Mouse (Mus musculus): ENCODE measurements around the gene Cdca4.

Gene Cdca4

DNA sequence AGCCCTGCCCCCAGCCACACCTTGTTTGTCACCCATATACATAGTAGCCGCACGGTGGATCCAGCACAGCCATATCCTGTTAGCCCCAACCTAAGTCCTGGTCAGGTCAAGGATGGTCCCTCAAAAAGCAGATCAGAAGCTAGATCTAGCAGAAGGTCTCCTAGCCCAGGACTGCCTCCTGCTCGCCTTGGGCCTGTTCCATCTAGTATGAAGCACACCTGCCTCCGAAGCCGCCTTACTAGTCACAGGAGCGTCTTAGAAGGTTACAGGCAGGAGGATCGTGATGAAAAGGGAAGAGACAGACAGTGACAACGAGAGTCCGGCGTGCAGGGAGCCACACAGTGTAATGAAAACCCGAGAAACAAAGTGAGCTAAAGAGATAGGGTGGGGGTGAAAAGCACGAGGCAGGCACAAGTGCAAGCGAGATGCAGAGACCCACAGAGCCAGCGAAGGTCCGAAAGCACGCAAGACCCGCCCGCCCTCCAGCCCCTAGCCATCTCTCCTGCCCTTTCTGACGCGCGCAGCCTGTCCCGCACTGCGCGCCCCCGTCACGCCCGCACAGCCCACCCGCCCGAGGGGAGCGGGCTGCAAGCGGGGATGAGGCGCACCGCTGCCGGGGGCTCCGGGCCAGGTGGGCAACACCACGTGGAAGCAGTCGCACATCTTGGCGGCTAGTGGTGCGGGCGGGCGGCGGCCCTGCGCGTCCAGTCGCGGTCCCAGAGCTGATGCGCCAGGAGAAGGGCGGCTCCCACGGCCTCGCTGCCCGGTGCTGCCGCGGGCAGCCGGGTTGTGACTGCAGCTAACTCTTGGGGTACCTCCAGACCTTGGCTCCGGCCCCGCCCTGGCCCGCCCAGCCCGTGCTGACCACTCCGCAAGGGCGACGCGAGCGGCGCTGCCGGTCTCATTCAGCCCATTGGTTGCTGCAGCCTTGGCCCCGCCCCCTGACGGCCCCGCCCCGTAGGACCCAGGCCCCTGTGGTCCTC is 27.1 kb downstream of the Cdca4 start, which contains the start of gene Ahnak2:
Gene Ahnak2, minus strand, starts transcription at position 794 of the 983 bp plus-strand sequence.
- no peak for DNase-seq (ENCODE audit: extremely low read depth, insufficient read length, low spot score)

DNA sequence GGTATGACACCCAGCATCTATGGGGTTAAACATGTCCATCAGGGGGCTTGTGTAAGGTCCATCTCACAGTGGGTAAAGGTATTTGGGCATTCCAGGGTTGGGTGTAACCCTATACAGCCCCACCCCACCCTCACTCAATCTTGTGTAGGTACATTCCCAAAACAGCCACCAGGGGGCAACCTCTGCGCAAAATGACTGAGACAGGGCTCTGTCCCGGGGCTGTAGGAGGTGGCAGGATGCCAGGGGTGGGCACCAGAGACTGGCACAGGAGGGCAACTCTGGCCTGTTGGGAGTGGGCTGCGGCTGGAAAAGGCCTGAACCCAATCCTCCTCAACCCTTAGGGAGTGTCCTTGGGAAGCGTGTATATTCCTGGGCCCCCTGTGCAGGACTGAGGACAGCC is 28.7 kb downstream of the Cdca4 start:
- DNase-seq (ENCODE audit: extremely low read depth, insufficient read length, low spot score) = peak; percentile 56

DNA sequence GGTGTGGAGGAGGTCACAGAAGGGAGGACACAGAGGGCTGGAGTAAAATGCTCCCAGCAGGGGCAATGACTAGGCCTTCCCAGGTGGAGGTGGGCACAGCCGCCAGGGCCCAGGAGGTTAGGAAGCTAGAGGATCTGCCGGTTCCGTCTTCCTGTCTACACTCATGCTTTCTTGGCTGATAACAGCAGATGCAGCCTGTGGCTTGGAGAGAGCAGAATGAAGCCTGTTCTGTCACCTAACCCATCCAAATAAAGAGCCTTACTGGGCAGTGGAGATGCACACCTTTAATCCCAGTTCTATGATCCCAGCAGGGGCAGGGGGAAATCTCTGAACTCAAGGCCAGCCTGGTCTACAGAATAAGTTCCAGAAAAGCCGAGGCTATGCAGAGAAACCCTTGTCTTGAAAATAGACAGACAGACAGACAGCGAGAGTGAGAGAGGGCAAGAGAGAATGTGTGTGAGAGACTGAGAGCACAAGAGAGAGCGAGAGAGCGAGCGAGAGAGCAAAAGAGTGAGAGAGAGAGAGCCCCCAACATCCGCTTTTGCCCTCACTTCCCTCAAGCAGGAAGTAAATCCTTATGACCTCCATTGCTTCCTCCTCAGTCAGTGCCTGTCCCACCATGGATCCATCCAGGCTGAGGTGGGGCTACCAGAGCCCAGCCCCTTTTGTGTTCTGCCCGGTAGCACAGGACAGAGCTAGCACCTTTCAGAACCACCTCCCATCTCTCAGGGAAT is 29.8 kb downstream of the Cdca4 start:
- DNase-seq (ENCODE audit: extremely low read depth, insufficient read length, low spot score) = no peak

DNA sequence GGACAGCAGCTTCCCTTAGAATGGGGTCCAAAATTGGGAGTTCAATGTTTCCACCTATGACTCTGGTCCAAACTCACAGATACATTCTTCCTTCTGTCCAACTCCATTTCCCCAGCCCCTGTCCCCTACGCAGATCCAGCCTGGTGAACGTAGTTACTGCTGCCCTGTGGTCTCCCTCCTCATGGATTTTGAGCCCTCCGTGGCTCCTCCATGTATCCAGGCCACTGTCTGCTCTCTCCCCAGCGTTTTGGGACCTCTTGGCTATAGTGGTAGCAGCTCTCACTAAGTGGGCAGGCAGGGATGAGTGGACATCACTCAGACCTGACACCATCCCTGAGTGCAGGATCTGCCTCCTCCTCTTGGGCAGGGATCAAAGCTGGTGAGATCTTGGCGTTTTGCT is 30.5 kb downstream of the Cdca4 start:
- no peak for DNase-seq (ENCODE audit: extremely low read depth, insufficient read length, low spot score)

DNA sequence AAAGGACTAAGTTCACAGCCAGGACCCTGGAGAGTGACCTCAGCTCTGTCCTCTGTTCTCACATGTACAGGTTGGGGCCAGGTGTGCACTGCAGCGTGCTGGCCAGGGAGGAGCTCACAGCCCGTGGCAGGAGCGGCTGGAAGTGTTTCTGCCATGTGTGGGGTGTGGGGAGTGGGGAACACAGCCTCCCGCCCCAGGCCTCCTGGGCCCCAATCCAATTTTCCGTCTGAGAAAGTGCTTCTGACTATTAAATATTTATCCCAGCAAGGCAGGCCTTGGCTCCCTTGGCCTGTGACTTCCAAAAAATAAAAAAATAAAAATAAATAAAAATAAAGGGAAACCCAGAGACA is 30.9 kb downstream of the Cdca4 start:
- DNase-seq (ENCODE audit: extremely low read depth, insufficient read length, low spot score) = no peak

GRCm38 (mm10) chr12:112797672-112798331 is 31.4 kb downstream of the Cdca4 start:
- peak; percentile 93 for DNase-seq (ENCODE audit: extremely low read depth, insufficient read length, low spot score)

- peak; percentile 65 for DNase-seq (ENCODE audit: extremely low read depth, insufficient read length, low spot score)
Observed at GRCm38 (mm10) chr12:112796551-112797510, 32.4 kb downstream of the Cdca4 start.

GRCm38 (mm10) chr12:112795466-112796104 is 33.6 kb downstream of the Cdca4 start:
- DNase-seq (ENCODE audit: extremely low read depth, insufficient read length, low spot score) = peak; percentile 89

DNA sequence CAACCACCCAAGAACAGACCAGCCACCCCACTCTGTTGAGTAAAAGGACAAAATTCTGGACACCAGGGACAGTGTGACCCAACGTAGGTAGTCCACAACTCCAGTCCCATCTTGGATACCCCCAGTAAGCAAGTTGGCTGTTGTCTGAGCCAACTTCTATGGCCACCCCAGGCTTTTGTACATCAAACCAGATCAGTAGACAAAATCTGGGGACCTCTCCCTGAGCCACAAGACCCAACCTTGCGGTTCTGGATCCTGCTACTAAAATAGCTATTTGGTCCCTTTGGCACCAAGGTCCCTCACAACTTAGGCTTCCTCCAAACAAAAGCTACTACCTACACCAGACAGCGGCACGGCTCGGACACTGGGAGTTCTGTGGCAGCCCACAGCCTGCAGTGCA is 34.2 kb downstream of the Cdca4 start:
- no peak for DNase-seq (ENCODE audit: extremely low read depth, insufficient read length, low spot score)

DNA sequence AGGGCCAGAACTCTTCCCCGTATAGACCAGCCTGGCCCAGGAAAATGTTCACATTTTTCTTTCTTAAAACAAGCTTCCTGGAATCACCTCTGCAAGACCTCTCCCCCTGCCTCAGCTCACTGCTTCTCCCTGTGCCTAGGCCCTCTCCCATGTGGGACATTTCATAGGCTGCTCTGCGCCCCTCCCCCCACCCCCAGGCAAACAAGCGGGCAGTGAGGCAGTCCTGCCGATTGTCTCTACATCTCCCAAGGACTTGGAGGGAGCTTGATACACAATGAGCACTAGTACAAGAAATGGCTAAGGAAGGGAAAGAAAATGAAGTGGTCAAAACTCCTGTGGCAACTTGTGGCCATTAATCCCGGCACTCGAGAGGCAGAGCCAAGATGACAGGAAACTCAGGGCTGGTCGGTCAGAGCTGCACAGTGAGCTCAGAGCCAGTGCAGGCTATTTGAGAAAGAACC is 34.8 kb downstream of the Cdca4 start:
- peak; percentile 71 for DNase-seq (ENCODE audit: extremely low read depth, insufficient read length, low spot score)

DNA sequence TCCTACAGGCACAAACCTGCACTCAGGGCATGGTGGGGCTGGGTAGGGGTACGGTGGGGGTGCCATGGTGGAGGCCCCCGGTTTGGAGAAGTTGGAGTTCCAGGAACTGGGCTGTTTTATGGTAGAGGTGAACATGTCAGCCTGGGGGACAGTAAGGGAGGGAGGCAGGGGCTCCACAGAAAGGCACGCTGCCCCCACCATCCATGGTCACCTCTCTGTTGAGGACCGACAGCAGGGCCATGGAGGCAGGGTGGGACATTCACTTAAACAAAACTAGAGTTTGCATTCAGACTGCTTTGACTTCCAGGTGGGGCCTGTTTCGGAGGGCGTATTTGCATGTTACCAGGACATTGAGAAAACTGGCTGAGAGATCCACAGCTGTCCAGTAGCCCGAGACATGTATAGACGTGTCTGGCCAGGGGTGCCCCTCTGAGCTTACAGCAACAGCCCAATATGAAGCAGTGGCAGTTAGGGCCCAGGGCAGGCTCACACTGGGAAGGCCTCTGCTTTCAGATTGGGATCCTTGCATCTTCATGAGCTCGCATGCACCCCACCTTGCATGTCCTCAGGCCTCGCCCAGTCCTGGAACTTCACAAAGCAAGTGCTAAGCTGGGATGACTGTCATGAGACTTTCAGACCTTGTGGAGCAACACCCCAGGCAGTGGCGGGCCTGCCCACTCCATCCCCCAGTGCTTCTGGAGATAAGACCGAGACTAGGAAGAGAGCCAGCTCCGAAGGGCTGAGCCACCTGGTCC is 35.4 kb downstream of the Cdca4 start:
- no peak for DNase-seq (ENCODE audit: extremely low read depth, insufficient read length, low spot score)

- DNase-seq (ENCODE audit: extremely low read depth, insufficient read length, low spot score) = no peak
Observed at GRCm38 (mm10) chr12:112791026-112791425, 38.2 kb downstream of the Cdca4 start.

- DNase-seq (ENCODE audit: extremely low read depth, insufficient read length, low spot score) = no peak
Observed at GRCm38 (mm10) chr12:112774481-112774880, 54.7 kb downstream of the Cdca4 start.

DNA sequence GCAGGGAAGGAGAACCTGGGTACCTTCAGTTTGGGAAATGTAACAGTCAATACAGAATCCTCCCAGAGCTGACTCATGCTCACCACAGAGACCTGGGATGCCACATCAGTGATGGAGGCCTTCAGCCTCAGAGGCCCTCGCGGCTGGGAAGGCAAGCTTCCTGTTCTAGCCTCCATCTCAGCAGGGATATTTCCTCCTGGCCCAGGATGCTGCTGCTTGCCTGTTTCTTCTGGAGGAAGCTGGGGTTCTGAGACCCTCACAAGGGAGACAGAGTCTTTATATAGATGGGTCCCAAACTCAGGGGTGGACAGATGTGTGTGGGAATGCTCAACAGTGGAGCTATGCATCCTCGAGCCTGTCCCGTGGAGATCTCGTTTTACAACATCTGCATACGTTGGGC is 55.2 kb downstream of the Cdca4 start:
- no peak for DNase-seq (ENCODE audit: extremely low read depth, insufficient read length, low spot score)

GRCm38 (mm10) chr12:112773366-112773765 is 55.9 kb downstream of the Cdca4 start:
- no peak for DNase-seq (ENCODE audit: extremely low read depth, insufficient read length, low spot score)

DNA sequence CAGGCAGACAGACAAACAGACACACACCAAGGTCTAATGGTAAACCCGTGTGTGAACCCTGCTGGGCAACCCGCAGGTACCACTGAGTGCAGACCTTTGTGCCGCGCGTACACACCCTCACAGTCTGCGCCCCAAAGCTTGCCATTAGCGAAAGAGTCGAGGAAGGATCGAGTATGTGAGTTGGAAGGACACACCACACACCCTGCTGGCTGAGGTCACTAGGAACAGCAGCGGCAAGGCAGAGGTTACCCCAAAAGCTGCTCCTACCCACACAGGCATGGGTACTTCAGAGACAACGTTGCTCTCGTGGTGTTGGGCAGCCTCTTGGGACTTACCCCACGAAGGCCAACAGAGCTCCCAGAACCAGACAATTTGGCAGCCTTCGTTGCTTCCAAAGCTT is 56.9 kb downstream of the Cdca4 start:
- DNase-seq (ENCODE audit: extremely low read depth, insufficient read length, low spot score) = no peak

- DNase-seq (ENCODE audit: extremely low read depth, insufficient read length, low spot score) = no peak
Observed at GRCm38 (mm10) chr12:112770396-112770795, 58.8 kb downstream of the Cdca4 start.
